19 mouse cellular contexts compared by ENCODE assay signal in the genomic region with DNA sequence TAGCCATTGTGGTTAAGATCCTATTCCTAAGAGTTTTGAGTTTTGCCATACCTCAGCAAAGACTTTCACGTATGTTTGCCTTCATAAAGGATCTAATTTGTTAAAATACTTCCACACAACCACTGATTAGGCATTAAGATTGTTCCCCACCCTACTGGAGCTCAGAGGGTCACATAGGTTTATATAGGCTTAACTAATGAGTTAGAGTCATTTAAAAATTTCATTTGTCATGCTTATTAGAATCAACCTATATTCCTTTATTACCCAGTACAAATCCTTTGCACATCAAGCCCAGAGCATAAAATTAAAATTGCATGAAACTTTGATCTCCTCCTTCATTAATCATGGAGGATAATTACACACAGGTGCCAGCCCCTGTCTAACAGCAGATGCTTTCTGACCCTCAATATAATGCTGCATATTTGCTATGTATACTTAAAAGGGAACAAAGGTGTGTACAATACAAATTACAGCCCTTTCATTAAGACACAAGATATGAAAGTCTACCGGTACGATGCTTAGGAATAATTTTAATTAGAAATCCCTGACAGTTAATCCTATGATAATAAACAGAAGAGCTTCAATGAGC.
"Had no signal": no experiment of that assay in that cellular context is flagged by ENCODE, and none has a peak within 500 bp of the region (broad histone marks: within the 10 kb centered on the region; RNA-seq: fewer than 3 reads in every experiment).

No protein-coding gene starts in this region.

- DNase-seq: kidney, adult 2 months; kidney, postnatal 25 days; layer of hippocampus, adult 9-11 months; liver, embryonic 13.5 days; lung, adult 2 months; lung, postnatal 14 days; lung, postnatal 4 days; right cerebral cortex, adult 18-20 months; right cerebral cortex, postnatal 14 days; right cerebral cortex, postnatal 4 days; thymus, adult 2 months; thymus, postnatal 14 days; thymus, postnatal 4 days had no signal

- H3K4me3 ChIP-seq: layer of hippocampus, adult 2 months; left cerebral cortex, adult 2 months; liver, embryonic 13.5 days; neural tube, embryonic 12.5 days; neural tube, embryonic 15.5 days had no signal

- H3K36me3 ChIP-seq: liver, embryonic 13.5 days; neural tube, embryonic 12.5 days; neural tube, embryonic 15.5 days had no signal

- H3K4me2 ChIP-seq: liver, embryonic 13.5 days; neural tube, embryonic 12.5 days; neural tube, embryonic 15.5 days had no signal

- H3K27ac ChIP-seq: kidney, postnatal 0 days; layer of hippocampus, adult 2 months; left cerebral cortex, adult 2 months; liver, embryonic 13.5 days; neural tube, embryonic 12.5 days; neural tube, embryonic 15.5 days; stomach, postnatal 0 days had no signal

- H3K27me3 ChIP-seq: liver, embryonic 13.5 days; neural tube, embryonic 12.5 days; neural tube, embryonic 15.5 days had no signal

- H3K4me1 ChIP-seq: liver, embryonic 13.5 days; neural tube, embryonic 12.5 days; neural tube, embryonic 15.5 days had no signal

- H3K9me3 ChIP-seq: liver, embryonic 13.5 days; neural tube, embryonic 12.5 days; neural tube, embryonic 15.5 days had no signal

- H3K9ac ChIP-seq: liver, embryonic 13.5 days; neural tube, embryonic 12.5 days; neural tube, embryonic 15.5 days had no signal
